Mouse (Mus musculus) kidney, adult 2 months (tissue): ENCODE measurements around the gene Wiz.

ENCODE experiments used
- CTCF ChIP-seq: fragments of 200-500 bp; conservative IDR thresholded peaks from 2 replicates; pipeline ENCODE4 v1.5.1; 2011; ENCODE audit warnings: low read depth, mild to moderate bottlenecking, control low read depth, low read length, moderate library complexity, mixed read lengths; ENCODE audit not compliant: insufficient read depth, insufficient read length
- POLR2A ChIP-seq: fragments of 200-500 bp; IDR thresholded peaks from one replicate; pipeline ENCODE4 v1.6.1; 2011; ENCODE audit warnings: low read depth, low read length, control low read depth

DNA sequence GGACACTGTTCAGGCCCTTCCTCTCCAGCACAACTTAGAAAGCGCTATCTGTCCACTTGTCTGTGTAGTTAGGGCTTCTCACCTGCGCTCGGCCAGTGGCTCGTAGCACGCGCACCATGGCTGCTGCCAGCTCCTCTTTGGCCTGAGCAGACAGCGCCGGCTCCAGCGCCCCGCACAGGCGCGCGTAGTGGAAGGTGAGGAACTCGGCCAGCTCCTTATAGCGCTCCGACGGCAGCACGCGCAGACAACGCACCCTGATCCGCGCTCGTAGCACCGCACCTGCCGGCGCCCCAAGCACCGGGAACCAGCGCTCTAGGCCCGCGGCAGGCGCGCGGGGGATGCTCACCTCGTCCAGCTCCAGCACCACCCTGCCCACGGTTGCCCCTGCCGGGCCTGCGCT lies 7.0 kb upstream of the Wiz start:
- TF ChIP-seq CTCF = no peak
- no peak for TF ChIP-seq POLR2A
